Mouse (Mus musculus) embryonic stem cell, embryonic (primary cell): ENCODE measurements at regions not wholly inside any gene's neighbourhood (a gene's known extent, or its start where the extent isn't known, plus 50 kb on each side); places are given as distances from the start of the nearest gene placed in this dataset.

ENCODE experiments used
- CTCF ChIA-PET, 4 experiments: fragments of 300-600 bp in 2 of 4; fragments of 350-600 bp in 2 of 4; sonication (Branson Sonifier 250); formaldehyde crosslinking; loops; one replicate each; lab custom pipeline; 2022; ENCODE audit warnings: inconsistent platforms in 2 of 4; lab: Charles Lee
- POLR2A ChIA-PET, 4 experiments: fragments of 300-600 bp in 2 of 4; fragments of 350-600 bp in 2 of 4; sonication (Branson Sonifier 250); formaldehyde crosslinking; loops; one replicate each; lab custom pipeline; 2022; ENCODE audit warnings: antibody characterized with exemption in 4 of 4, inconsistent platforms in 1 of 4; lab: Charles Lee

- POLR2A ChIA-PET: interaction anchor here in 1 of 4 experiments (0.6 kb wide), 1 partner anchor 526 kb away, joined by 7 read pairs; no protein-coding TSS in a partner anchor
Observed at GRCm38 (mm10) chr4:124311657-124312056, 298.9 kb downstream of the 3100002H09Rik start.

GRCm38 (mm10) chr4:124310594-124310993 lies 300.0 kb downstream of the 3100002H09Rik start:
- ChIA-PET CTCF (interaction anchor here in 1 of 4 experiments (0.8 kb wide), 1 partner anchor 82 kb away, joined by 3 read pairs; no protein-coding TSS in a partner anchor), POLR2A (no interaction called here)

More at GRCm38 (mm10) chr4:124311657-124312056, 298.9 kb downstream of the 3100002H09Rik start:
- CTCF ChIA-PET: interaction anchor here in 1 of 4 experiments (0.6 kb wide), 1 partner anchor 94 kb away, joined by 3 read pairs; no protein-coding TSS in a partner anchor

GRCm38 (mm10) chr4:124305871-124306555 lies 304.6 kb downstream of the 3100002H09Rik start:
- CTCF ChIA-PET: interaction anchor here in 1 of 4 experiments (0.6 kb wide), 1 partner anchor 1166 kb away, joined by 6 read pairs; the partner anchor contains the start of gene Ppie

GRCm38 (mm10) chr4:124302950-124303349 lies 307.7 kb downstream of the 3100002H09Rik start:
- CTCF ChIA-PET: interaction anchor here in 1 of 4 experiments (1.5 kb wide), 1 partner anchor 74 kb away, joined by 3 read pairs; no protein-coding TSS in a partner anchor
- POLR2A ChIA-PET: no interaction called here

More at GRCm38 (mm10) chr4:124305871-124306555, 304.6 kb downstream of the 3100002H09Rik start:
- POLR2A ChIA-PET: interaction anchor here in 3 of 4 experiments (0.7 to 1.3 kb wide), 4 partner anchors 9 to 629 kb away, joined by 3 to 5 read pairs (median 4); no protein-coding TSS in a partner anchor

GRCm38 (mm10) chr4:124298667-124299437 lies 311.8 kb downstream of the 3100002H09Rik start:
- ChIA-PET POLR2A (no interaction called here), CTCF (no interaction called here)

GRCm38 (mm10) chr4:124292254-124292653 lies 318.3 kb downstream of the 3100002H09Rik start:
- CTCF ChIA-PET: no interaction called here
- POLR2A ChIA-PET: interaction anchor here in 1 of 4 experiments (0.6 kb wide), 1 partner anchor 171 kb away, joined by 4 read pairs; no protein-coding TSS in a partner anchor

- ChIA-PET CTCF (no interaction called here), POLR2A (interaction anchor here in 3 of 4 experiments (0.6 to 0.7 kb wide), 4 partner anchors 172 to 440 kb away, joined by 3 to 4 read pairs (median 4); no protein-coding TSS in a partner anchor)
Observed at GRCm38 (mm10) chr4:124291767-124292166, 318.8 kb downstream of the 3100002H09Rik start.

GRCm38 (mm10) chr4:124287471-124287870 lies 323.1 kb downstream of the 3100002H09Rik start:
- ChIA-PET CTCF (no interaction called here), POLR2A (no interaction called here)

- ChIA-PET CTCF (no interaction called here), POLR2A (interaction anchor here in 1 of 4 experiments (0.6 to 1.1 kb wide), 3 partner anchors 125 to 402 kb away, joined by 4 to 6 read pairs (median 5); no protein-coding TSS in a partner anchor)
Observed at GRCm38 (mm10) chr4:124278681-124279080, 331.9 kb downstream of the 3100002H09Rik start.

GRCm38 (mm10) chr4:124277456-124278181 lies 333.0 kb downstream of the 3100002H09Rik start:
- ChIA-PET CTCF (interaction anchor here in 2 of 4 experiments (1.0 kb wide), 2 partner anchors 49 kb away, joined by 4 read pairs; no protein-coding TSS in a partner anchor), POLR2A (interaction anchor here in 2 of 4 experiments (0.5 to 1.1 kb wide), 4 partner anchors 11 to 297 kb away, joined by 3 to 6 read pairs (median 4); no protein-coding TSS in a partner anchor)

- CTCF ChIA-PET: interaction anchor here in 1 of 4 experiments (0.7 kb wide), 1 partner anchor 310 kb away, joined by 13 read pairs; no protein-coding TSS in a partner anchor
- POLR2A ChIA-PET: interaction anchor here in 1 of 4 experiments (0.6 kb wide), 1 partner anchor 167 kb away, joined by 3 read pairs; no protein-coding TSS in a partner anchor
Observed at GRCm38 (mm10) chr4:124276741-124277455, 333.7 kb downstream of the 3100002H09Rik start.

- ChIA-PET CTCF (no interaction called here), POLR2A (no interaction called here)
Observed at GRCm38 (mm10) chr4:124272002-124272401, 338.6 kb downstream of the 3100002H09Rik start.

GRCm38 (mm10) chr4:124268404-124268803 lies 342.2 kb downstream of the 3100002H09Rik start:
- ChIA-PET POLR2A (interaction anchor here in 1 of 4 experiments (0.7 kb wide), 1 partner anchor 44 kb away, joined by 5 read pairs; no protein-coding TSS in a partner anchor), CTCF (interaction anchor here in 2 of 4 experiments (1.0 to 1.2 kb wide), 2 partner anchors 11 to 40 kb away, joined by 3 to 4 read pairs; no protein-coding TSS in a partner anchor)

- ChIA-PET POLR2A (interaction anchor here in 2 of 4 experiments (0.6 to 1.4 kb wide), 3 partner anchors 11 to 12 kb away, joined by 3 read pairs; no protein-coding TSS in a partner anchor), CTCF (interaction anchor here in 1 of 4 experiments (0.9 kb wide), 1 partner anchor 164 kb away, joined by 3 read pairs; no protein-coding TSS in a partner anchor)
Observed at GRCm38 (mm10) chr4:124266573-124266972, 344.0 kb downstream of the 3100002H09Rik start.

- POLR2A ChIA-PET: interaction anchor here in 1 of 4 experiments (1.4 kb wide), 1 partner anchor 11 kb away, joined by 3 read pairs; no protein-coding TSS in a partner anchor
- CTCF ChIA-PET: no interaction called here
Observed at GRCm38 (mm10) chr4:124265527-124265926, 345.1 kb downstream of the 3100002H09Rik start.

GRCm38 (mm10) chr4:124257006-124257405 lies 339.2 kb upstream of the 4930535I16Rik start:
- POLR2A ChIA-PET: no interaction called here
- CTCF ChIA-PET: no interaction called here

GRCm38 (mm10) chr4:124256515-124256914 lies 338.7 kb upstream of the 4930535I16Rik start:
- ChIA-PET POLR2A (interaction anchor here in 1 of 4 experiments (0.6 kb wide), 1 partner anchor 295 kb away, joined by 3 read pairs; no protein-coding TSS in a partner anchor), CTCF (no interaction called here)
